Mouse (Mus musculus) erythroblast, embryonic 14.5 days (primary cell): ENCODE results near the gene Mtrex.

Experiments
- GATA1 ChIP-seq: IDR thresholded peaks from 2 replicates; pipeline ENCODE4 v1.6.1; 2012; ENCODE audit warnings: low read length, inconsistent platforms, mixed read lengths
- TAL1 ChIP-seq: IDR thresholded peaks from 3 replicates; pipeline ENCODE4 v1.6.1; 2012; ENCODE audit warnings: low read length, inconsistent platforms, mixed read lengths

GRCm38 (mm10) chr13:112862342-112862741, 64.9 kb downstream of the Mtrex start:
- TF ChIP-seq GATA1 (no peak), TAL1 (no peak)
